Mouse (Mus musculus): ENCODE measurements around the gene H2al1m. TPM values are rescaled to one million over a fixed set of nuclear protein-coding genes. Genes with fewer than 3 reads are reported as not detected.

The H2al1m gene
- polyA plus RNA-seq, 1 experiment from 2014 or later = 0.29 TPM

Other genes starting within 250 kb of the H2al1m start
- not detected in 2 replicates for gene Fthl17f, start 220.7 kb upstream of the H2al1m start, polyA plus RNA-seq (2015; fragmentation: Nextera tagmentation; extraction: Ambion mirVana)
- not detected in 2 replicates for gene 4930402K13Rik, start 179.2 kb upstream of the H2al1m start, polyA plus RNA-seq (2015; fragmentation: Nextera tagmentation; extraction: Ambion mirVana)
- gene Lancl3, start 83.9 kb upstream of the H2al1m start, polyA plus RNA-seq (2015; fragmentation: Nextera tagmentation; extraction: Ambion mirVana) = 0.87 and 1.1 TPM in 2 replicates
- 0.23 TPM in 1 of 2 replicates, not detected in the other for gene Gm14862, start 26.9 kb upstream of the H2al1m start, polyA plus RNA-seq (2015; fragmentation: Nextera tagmentation; extraction: Ambion mirVana)
- 0.92 and 1.0 TPM in 2 replicates for gene Xk, start 11.0 kb upstream of the H2al1m start, polyA plus RNA-seq (2015; fragmentation: Nextera tagmentation; extraction: Ambion mirVana)
- gene H2al1k, start 66.9 kb downstream of the H2al1m start, polyA plus RNA-seq (2015; fragmentation: Nextera tagmentation; extraction: Ambion mirVana) = not detected in 2 replicates
- 2.0 and 2.2 TPM in 2 replicates for gene Cybb, start 204.0 kb downstream of the H2al1m start, polyA plus RNA-seq (2015; fragmentation: Nextera tagmentation; extraction: Ambion mirVana)

All from limb, embryonic 13.5 days (tissue).